Mouse (Mus musculus) ES-Bruce4 (cell line): ENCODE measurements around the gene Slc50a1.

Source experiments
- CTCF ChIP-seq: IDR thresholded peaks from one replicate; pipeline ENCODE4 v1.8.1; 2011; ENCODE audit warnings: low read depth, low read length
- EP300 ChIP-seq: IDR thresholded peaks from 2 replicates; pipeline ENCODE4 v1.6.1; 2011; ENCODE audit warnings: low read depth, low read length; ENCODE audit not compliant: insufficient read depth
- POLR2A ChIP-seq: IDR thresholded peaks from one replicate; pipeline ENCODE4 v1.8.1; 2011; ENCODE audit warnings: low read length; ENCODE audit not compliant: insufficient read depth

DNA sequence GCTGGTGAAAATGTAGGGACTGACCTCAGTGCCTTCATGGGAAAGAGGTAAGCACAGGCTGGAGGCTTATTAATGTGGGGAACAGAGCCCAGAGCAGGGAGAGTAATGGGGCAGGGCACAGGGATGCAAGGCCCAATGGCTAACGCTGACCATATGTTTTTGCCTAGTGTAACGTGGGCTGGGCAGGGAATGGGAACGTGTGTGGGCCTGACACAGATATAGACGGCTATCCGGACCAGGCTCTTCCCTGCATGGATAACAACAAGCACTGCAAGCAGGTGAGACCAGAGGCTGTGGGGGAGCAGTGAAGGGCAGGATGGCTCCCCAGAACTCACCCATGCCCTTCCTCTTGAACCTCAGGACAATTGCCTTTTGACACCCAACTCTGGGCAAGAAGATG, 49.2 kb downstream of the Slc50a1 start:
- TF ChIP-seq CTCF (no peak), POLR2A (no peak), EP300 (no peak)
